Mouse (Mus musculus) bone marrow macrophage, adult 2 months (primary cell): ENCODE results near the gene Rpgrip1l.

ENCODE experiments used
- CTCF ChIP-seq: IDR thresholded peaks from 2 replicates; pipeline ENCODE4 v1.5.1; 2012; ENCODE audit warnings: low read depth, mild to moderate bottlenecking, low read length, moderate library complexity
- POLR2A ChIP-seq: IDR thresholded peaks from 2 replicates; pipeline ENCODE4 v1.6.1; 2012; ENCODE audit warnings: mild to moderate bottlenecking, low read depth, low read length, borderline replicate concordance

GRCm38 (mm10) chr8:91176176-91176575, 136.9 kb downstream of the Rpgrip1l start:
- TF ChIP-seq POLR2A (no peak), CTCF (no peak)
